Mouse (Mus musculus): Measurements from ENCODE around the gene Axin1. TPM values are rescaled to one million over a fixed set of nuclear protein-coding genes. Genes with fewer than 3 reads are reported as not detected.
"Not testable (repeated sequence)": the region's sequence is repeated elsewhere in the genome, so short reads cannot be mapped to it uniquely, and the experiment has no call there.

The Axin1 gene
- polyA plus RNA-seq (2016; fragmentation: Nextera tagmentation; extraction: Ambion mirVana) = 9.9 and 10.0 TPM in 2 replicates

DNA sequence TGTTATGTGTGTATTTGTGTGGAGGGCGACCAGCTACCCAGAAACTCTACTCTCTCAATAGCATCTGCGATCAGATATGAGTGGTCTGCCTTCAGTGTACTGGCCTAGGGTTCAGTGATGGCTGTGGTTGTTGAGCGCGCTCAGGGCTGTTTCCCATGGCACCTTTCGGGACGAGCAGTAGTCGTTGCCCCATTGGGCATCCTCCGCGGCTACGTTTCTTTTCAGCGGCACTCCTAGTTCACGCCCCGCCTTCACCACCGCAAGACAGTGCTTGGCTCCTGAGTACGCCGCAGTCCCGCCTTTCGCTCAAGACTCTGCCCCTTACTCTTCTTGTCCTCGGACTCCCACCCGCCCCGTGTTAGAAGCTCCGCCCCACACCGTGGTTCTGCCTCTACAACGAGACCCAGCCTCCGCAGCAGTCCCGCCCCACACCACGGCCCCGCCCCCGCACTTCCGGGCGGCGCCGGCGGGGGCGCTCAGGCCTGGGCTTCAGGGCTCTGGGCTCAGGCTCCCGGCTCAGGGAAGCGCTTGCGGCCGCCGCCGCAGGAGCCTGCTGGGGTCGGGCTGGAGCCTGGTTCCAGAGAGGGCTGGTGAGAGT, at the start of gene Axin1:
Gene Axin1, plus strand, starts transcription at position 450 of the 598 bp plus-strand sequence.
- Histone ChIP-seq H3K9me3 (replicated peaks) (no peaks in the 10 kb centered on the region), H3K27ac (replicated peaks) (peak within 1 kb of the TSS; percentile 93), H3K36me3 (peaks cover 23% of the 10 kb centered on the region), H3K4me3 (peak within 1 kb of the TSS; percentile 93), H3K4me1 (peaks cover 40% of the 10 kb centered on the region), H3K27me3 (ENCODE audit: low read depth, poor library complexity, severe bottlenecking) (peaks cover 40% of the 10 kb centered on the region)
- peak; percentile 97 for DNase-seq (ENCODE audit: low spot score)
- WGBS = under 1% methylated on average over 42 of the region's 42 CpGs

GRCm38 (mm10) chr17:26089905-26090632, 48.4 kb upstream of the Axin1 start, which contains the start of gene Decr2:
Decr2 (minus strand) TSS chr17:26090337.
- DNase-seq (ENCODE audit: low spot score) = peak; percentile 88
- Histone ChIP-seq H3K4me1 (peaks cover 25% of the 10 kb centered on the region), H3K27me3 (ENCODE audit: low read depth, poor library complexity, severe bottlenecking) (no peaks in the 10 kb centered on the region), H3K36me3 (peaks cover 33% of the 10 kb centered on the region), H3K4me3 (peak within 1 kb of the TSS; percentile 61), H3K27ac (replicated peaks) (peak within 1 kb of the TSS; percentile 78), H3K9me3 (replicated peaks) (no peaks in the 10 kb centered on the region)
- WGBS = 1% methylated on average over 32 of the region's 32 CpGs

DNA sequence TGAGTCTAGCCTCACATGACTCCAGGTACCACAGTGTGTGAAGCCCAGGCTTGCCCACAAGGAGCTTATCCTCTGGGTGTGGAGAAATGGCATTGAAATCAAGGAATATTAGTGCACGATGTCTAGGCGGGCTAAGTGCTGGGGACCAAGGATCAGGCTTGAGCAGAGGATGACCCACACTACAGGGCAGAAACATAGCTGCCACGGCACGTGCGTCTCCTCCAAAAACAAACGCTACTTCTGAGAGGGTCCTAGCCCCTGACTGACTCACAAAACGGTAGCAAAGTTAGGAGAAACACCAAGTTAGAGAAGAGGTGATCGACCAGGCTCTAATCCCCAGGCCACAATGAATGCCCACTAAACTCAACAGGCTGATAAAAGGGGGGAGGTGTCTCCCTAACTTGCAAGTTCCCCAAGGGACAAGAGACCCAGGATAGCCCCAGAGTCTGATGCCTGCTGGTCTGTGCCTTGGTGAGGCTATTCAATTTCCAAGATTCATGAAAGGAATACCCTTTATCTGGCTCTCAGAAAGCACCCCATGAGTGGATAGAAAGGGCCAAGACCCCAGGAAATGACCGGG, 43.9 kb upstream of the Axin1 start:
- Histone ChIP-seq H3K9me3 (replicated peaks) (no peaks in the 10 kb centered on the region), H3K36me3 (peaks cover 28% of the 10 kb centered on the region), H3K4me1 (peaks cover 29% of the 10 kb centered on the region), H3K4me3 (peak overlapping the region; percentile 83), H3K27ac (replicated peaks) (peak overlapping the region; percentile 96), H3K27me3 (ENCODE audit: low read depth, poor library complexity, severe bottlenecking) (no peaks in the 10 kb centered on the region)
- 28% methylated on average over 9 of the region's 9 CpGs for WGBS
- DNase-seq (ENCODE audit: low spot score) = no peak

DNA sequence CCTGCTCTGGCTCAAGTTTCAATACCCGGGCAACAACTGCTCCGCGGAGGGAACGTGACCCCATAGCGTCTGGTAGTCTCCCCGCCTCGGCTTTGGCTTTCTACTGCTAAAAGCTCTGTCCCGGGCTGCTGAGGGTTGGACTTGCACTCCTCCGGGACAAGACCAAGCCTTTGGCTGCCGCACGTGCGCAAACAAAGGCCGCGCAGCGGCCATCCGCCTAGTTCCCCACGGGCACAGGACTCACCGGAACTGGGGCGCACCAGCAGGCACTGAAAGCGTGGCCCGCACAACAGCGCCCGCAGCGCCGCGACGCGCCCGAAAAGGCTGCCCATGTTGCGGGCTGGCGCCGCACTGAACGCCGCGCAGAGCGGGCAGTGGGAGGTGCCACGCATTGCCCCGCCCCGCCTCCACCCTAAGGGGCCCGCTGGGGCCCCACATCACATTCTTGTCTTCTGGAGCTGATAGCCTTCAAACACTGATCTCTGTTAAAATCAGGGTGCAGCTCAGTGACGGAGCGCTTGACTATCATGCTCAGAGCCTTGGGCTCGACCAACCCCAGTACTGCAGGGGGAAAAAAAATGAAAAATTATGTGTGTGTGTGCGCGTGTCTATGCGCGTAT, 43.3 kb upstream of the Axin1 start, which contains the start of gene Nme4:
Gene Nme4, minus strand, starts transcription at position 482 of the 620 bp plus-strand sequence.
- Histone ChIP-seq H3K27me3 (ENCODE audit: low read depth, poor library complexity, severe bottlenecking) (no peaks in the 10 kb centered on the region), H3K4me3 (peak within 1 kb of the TSS; percentile 83), H3K36me3 (peaks cover 28% of the 10 kb centered on the region), H3K27ac (replicated peaks) (peak within 1 kb of the TSS; percentile 96), H3K4me1 (peaks cover 23% of the 10 kb centered on the region), H3K9me3 (replicated peaks) (no peaks in the 10 kb centered on the region)
- peak; percentile 78 for DNase-seq (ENCODE audit: low spot score)
- WGBS = 4% methylated on average over 47 of the region's 47 CpGs

DNA sequence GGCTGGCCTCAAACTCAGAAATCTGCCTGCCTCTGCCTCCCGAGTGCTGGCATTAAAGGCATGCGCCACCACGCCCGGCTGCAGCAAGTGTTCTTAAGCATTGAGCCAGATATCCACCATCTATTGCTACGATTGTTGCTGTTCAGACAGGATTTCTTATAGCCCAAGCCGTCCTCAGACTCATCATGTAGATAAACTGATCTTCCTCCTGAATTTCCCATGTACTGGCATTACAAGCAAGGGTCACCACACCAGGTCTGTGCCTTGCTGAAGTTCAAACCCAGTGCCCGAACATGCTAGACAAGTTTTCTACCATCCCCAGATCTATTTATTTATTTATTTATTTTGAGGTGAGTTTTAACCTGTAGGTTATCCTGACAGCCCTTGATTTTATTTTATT, 40.0 kb upstream of the Axin1 start:
- H3K9me3 ChIP-seq (replicated peaks) = no peaks in the 10 kb centered on the region
- H3K27ac ChIP-seq (replicated peaks) = no peak overlapping the region
- 92% methylated on average over 7 of the region's 7 CpGs for WGBS
- H3K27me3 ChIP-seq (ENCODE audit: low read depth, poor library complexity, severe bottlenecking) = no peaks in the 10 kb centered on the region
- peaks cover 31% of the 10 kb centered on the region for H3K4me1 ChIP-seq
- peaks cover 7% of the 10 kb centered on the region for H3K36me3 ChIP-seq
- H3K4me3 ChIP-seq = no peak overlapping the region
- no peak for DNase-seq (ENCODE audit: low spot score)

DNA sequence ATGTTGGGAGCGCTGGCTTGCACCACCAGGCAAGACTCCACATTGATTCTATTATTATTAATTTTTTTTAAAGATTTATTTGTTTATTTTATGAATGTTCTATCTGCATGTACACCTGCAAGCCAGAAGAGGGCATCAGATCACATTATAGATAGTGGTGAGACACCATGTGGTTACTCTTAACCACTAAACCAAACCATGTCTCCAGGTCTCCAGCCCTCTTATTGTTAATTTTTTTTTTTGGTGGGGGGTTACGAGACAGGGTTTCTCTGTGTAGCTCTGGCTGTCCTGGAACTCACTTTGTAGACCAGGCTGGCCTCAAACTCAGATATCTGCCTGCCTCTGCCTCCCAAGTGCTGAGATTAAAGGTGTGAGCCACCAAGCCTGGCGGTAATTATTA, 39.2 kb upstream of the Axin1 start:
- not testable (repeated sequence) for DNase-seq (ENCODE audit: low spot score); H3K4me3 ChIP-seq; H3K36me3 ChIP-seq; H3K9me3 ChIP-seq (replicated peaks); H3K27ac ChIP-seq (replicated peaks); H3K27me3 ChIP-seq (ENCODE audit: low read depth, poor library complexity, severe bottlenecking)
- peaks cover 23% of the 10 kb centered on the region for H3K4me1 ChIP-seq
- 65% methylated on average over 3 of the region's 3 CpGs for WGBS

- H3K9me3 ChIP-seq (replicated peaks) = no peaks in the 10 kb centered on the region
- H3K36me3 ChIP-seq = no peaks in the 10 kb centered on the region
- no peak overlapping the region for H3K27ac ChIP-seq (replicated peaks)
- DNase-seq (ENCODE audit: low spot score) = no peak
- WGBS = 43% methylated on average over 2 of the region's 2 CpGs
- H3K4me1 ChIP-seq = peaks cover 14% of the 10 kb centered on the region
- no peaks in the 10 kb centered on the region for H3K27me3 ChIP-seq (ENCODE audit: low read depth, poor library complexity, severe bottlenecking)
- no peak overlapping the region for H3K4me3 ChIP-seq
Observed at GRCm38 (mm10) chr17:26100166-26100565, 38.3 kb upstream of the Axin1 start.

DNA sequence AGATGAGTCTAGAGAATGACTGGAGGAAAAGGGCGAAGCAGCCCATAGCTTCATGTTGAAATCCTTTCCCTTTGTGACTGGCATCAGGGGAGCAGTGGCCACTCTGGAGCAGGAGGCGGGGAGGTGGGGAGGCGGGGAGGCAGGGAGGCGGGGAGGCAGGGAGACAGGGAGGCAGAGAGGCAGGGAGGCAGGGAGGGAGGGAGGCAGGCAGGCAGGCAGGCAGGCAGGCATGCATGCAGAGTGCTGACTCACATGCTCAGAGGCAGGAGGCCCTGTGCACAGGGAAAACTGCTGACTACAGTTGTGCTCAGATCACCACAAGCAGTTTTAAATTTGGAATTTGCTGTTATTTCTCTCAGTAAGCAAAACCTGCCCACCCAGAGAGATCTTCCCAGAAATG, 37.0 kb upstream of the Axin1 start:
- Histone ChIP-seq H3K36me3 (no peaks in the 10 kb centered on the region), H3K9me3 (replicated peaks) (no peaks in the 10 kb centered on the region), H3K4me3 (no peak overlapping the region), H3K4me1 (peaks cover 9% of the 10 kb centered on the region), H3K27me3 (ENCODE audit: low read depth, poor library complexity, severe bottlenecking) (no peaks in the 10 kb centered on the region), H3K27ac (replicated peaks) (0 out of 2 replicates have a peak overlapping the region, but pooled peaks have one; percentile 30)
- DNase-seq (ENCODE audit: low spot score) = peak; percentile 31
- 37% methylated on average over 4 of the region's 4 CpGs for WGBS

DNA sequence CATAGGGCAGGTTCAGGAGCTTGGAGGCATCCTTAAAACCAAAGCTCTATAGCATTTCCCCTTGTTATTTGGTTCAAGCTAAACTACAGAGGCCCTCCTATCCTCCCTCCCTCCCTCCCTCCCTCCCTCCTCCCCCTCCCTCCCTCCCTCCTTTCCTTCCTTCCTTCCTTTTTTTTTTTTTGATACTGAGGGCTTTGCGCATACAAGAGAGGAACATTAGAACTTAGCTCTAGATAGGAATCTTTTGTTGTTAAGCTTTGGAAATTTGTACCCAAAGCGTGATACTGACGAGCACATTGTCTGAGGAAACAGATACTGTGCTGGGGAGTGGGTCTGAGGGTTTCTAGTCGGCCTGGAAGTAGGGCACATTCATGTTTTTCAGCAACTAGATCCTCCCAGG, 32.9 kb upstream of the Axin1 start:
- 72% methylated on average over 3 of the region's 4 CpGs for WGBS
- H3K9me3 ChIP-seq (replicated peaks) = no peaks in the 10 kb centered on the region
- DNase-seq (ENCODE audit: low spot score) = no peak
- no peaks in the 10 kb centered on the region for H3K36me3 ChIP-seq
- H3K27ac ChIP-seq (replicated peaks) = no peak overlapping the region
- no peak overlapping the region for H3K4me3 ChIP-seq
- peaks cover 10% of the 10 kb centered on the region for H3K4me1 ChIP-seq
- H3K27me3 ChIP-seq (ENCODE audit: low read depth, poor library complexity, severe bottlenecking) = peaks cover 10% of the 10 kb centered on the region

- peaks cover 55% of the 10 kb centered on the region for H3K27me3 ChIP-seq (ENCODE audit: low read depth, poor library complexity, severe bottlenecking)
- H3K27ac ChIP-seq (replicated peaks) = no peak overlapping the region
- no peak overlapping the region for H3K4me3 ChIP-seq
- 19% methylated on average over 4 of the region's 4 CpGs for WGBS
- H3K9me3 ChIP-seq (replicated peaks) = no peaks in the 10 kb centered on the region
- no peaks in the 10 kb centered on the region for H3K36me3 ChIP-seq
- peaks cover 32% of the 10 kb centered on the region for H3K4me1 ChIP-seq
- DNase-seq (ENCODE audit: low spot score) = no peak
Observed at GRCm38 (mm10) chr17:26110156-26110555, 28.3 kb upstream of the Axin1 start.

- 0% methylated on average over 4 of the region's 4 CpGs for WGBS
- Histone ChIP-seq H3K9me3 (replicated peaks) (no peaks in the 10 kb centered on the region), H3K4me3 (0 out of 2 replicates have a peak overlapping the region, but pooled peaks have one; percentile 0), H3K27ac (replicated peaks) (peak overlapping the region; percentile 69), H3K36me3 (no peaks in the 10 kb centered on the region), H3K4me1 (peaks cover 32% of the 10 kb centered on the region), H3K27me3 (ENCODE audit: low read depth, poor library complexity, severe bottlenecking) (peaks cover 64% of the 10 kb centered on the region)
- DNase-seq (ENCODE audit: low spot score) = no peak
Observed at GRCm38 (mm10) chr17:26111024-26111423, 27.5 kb upstream of the Axin1 start.

DNA sequence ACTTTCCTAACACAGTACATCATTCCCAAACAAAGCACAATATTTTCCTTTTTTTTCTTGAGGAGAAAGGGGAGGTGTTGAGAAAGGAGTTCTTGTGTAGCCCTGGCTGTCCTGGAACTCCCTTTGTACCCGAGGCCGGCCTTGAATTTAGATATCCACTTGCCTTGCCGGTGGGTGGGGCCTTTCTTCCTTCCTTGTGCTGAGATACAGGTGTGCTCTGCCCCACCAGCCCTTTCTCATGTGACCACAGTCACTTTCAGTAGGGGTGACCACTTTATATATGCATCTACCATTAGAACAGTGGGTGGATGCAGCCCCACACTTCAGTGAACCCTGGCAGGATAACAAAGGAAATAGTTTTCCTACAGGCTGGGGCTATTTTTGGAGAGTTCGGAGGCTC, 26.8 kb upstream of the Axin1 start:
- Histone ChIP-seq H3K27me3 (ENCODE audit: low read depth, poor library complexity, severe bottlenecking) (peaks cover 71% of the 10 kb centered on the region), H3K27ac (replicated peaks) (no peak overlapping the region), H3K36me3 (no peaks in the 10 kb centered on the region), H3K9me3 (replicated peaks) (no peaks in the 10 kb centered on the region), H3K4me3 (no peak overlapping the region), H3K4me1 (peaks cover 32% of the 10 kb centered on the region)
- DNase-seq (ENCODE audit: low spot score) = no peak
- WGBS = 22% methylated on average over 4 of the region's 4 CpGs
